Mouse (Mus musculus): ENCODE measurements at regions not wholly inside any gene's neighbourhood (a gene's known extent, or its start where the extent isn't known, plus 50 kb on each side); places are given as distances from the start of the nearest gene placed in this dataset.

GRCm38 (mm10) chr15:68811041-68811440 lies 2310.3 kb upstream of the Lrrc6 start:
- DNase-seq (ENCODE audit: low spot score): no peak
- Histone ChIP-seq H3K9me3 (ENCODE audit: control insufficient read depth, low read length) (no peaks in the 10 kb centered on the region), H3K36me3 (ENCODE audit: control insufficient read depth, insufficient read depth, low read length) (no peaks in the 10 kb centered on the region), H3K4me1 (ENCODE audit: control insufficient read depth, insufficient read depth, low read length) (no peaks in the 10 kb centered on the region), H3K4me2 (replicated peaks; ENCODE audit: low read depth, low read length, severe bottlenecking) (no peak overlapping the region), H3K27me3 (ENCODE audit: control insufficient read depth, insufficient read depth, low read length) (no peaks in the 10 kb centered on the region), H3K4me3 (replicated peaks; ENCODE audit: low read length) (no peak overlapping the region), H3K27ac (replicated peaks; ENCODE audit: low read depth, low read length) (no peak overlapping the region), H3K9ac (ENCODE audit: low read depth, low read length, severe bottlenecking) (no peak overlapping the region)
- no peak for TF ChIP-seq POLR2A (IDR thresholded peaks at IDR 0.05; ENCODE audit: borderline replicate concordance, extremely low read depth, insufficient read depth, insufficient read length)
- WGBS: 83% methylated on average over 4 of the region's 4 CpGs
- no peak for ATAC-seq (ENCODE audit: low FRiP score, low read depth)

DNA sequence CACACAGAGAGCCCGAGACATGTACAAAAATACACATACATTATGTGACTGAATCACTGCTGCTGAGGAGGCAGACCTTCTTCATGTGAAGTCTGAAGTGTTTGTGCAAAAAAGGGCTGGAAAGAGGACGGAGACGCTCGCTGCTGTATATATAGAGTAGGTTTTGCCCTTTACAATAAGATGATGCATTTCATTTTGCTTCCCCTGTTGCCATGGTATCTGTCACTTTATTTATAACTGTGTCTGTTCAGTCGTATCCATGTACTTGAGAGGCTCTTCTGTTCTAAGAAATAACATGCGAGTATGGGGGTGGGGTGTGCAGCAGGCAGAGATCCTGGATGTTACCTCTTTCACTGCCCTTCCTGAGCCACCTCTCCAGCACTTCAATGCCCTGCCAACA lies 2309.9 kb upstream of the Lrrc6 start:
- Histone ChIP-seq H3K27ac (replicated peaks; ENCODE audit: low read depth, low read length) (no peak overlapping the region), H3K4me3 (replicated peaks; ENCODE audit: low read length) (no peak overlapping the region), H3K27me3 (ENCODE audit: control insufficient read depth, insufficient read depth, low read length) (no peaks in the 10 kb centered on the region), H3K9ac (ENCODE audit: low read depth, low read length, severe bottlenecking) (no peak overlapping the region), H3K36me3 (ENCODE audit: control insufficient read depth, insufficient read depth, low read length) (no peaks in the 10 kb centered on the region), H3K4me2 (replicated peaks; ENCODE audit: low read depth, low read length, severe bottlenecking) (no peak overlapping the region), H3K9me3 (ENCODE audit: control insufficient read depth, low read length) (no peaks in the 10 kb centered on the region), H3K4me1 (ENCODE audit: control insufficient read depth, insufficient read depth, low read length) (no peaks in the 10 kb centered on the region)
- 81% methylated on average over 6 of the region's 6 CpGs for WGBS
- ATAC-seq (ENCODE audit: low FRiP score, low read depth) (no peak), DNase-seq (ENCODE audit: low spot score) (no peak)
- TF ChIP-seq POLR2A (IDR thresholded peaks at IDR 0.05; ENCODE audit: borderline replicate concordance, extremely low read depth, insufficient read depth, insufficient read length): no peak

DNA sequence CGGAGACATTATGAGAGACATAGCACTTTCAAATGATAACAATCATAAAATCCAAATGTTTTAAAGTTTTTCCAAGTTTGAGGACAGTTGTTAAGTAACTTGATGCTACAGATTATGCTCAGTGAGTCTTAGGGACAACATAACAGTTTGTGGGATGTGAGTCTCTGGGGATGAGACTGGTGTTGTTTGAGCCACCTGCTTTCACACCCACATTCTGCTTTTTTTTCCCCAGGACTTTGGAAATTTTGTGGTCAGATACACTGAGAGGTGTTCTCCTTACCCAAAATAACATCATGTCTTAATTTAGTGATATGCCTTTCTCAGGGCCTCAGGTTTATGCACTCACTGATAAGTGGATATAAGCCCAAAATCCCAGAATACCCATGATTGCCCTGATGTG lies 2307.5 kb upstream of the Lrrc6 start:
- H3K4me2 ChIP-seq (replicated peaks; ENCODE audit: low read depth, low read length, severe bottlenecking): no peak overlapping the region
- no peak for DNase-seq (ENCODE audit: low spot score)
- no peaks in the 10 kb centered on the region for H3K36me3 ChIP-seq (ENCODE audit: control insufficient read depth, insufficient read depth, low read length)
- H3K9me3 ChIP-seq (ENCODE audit: control insufficient read depth, low read length): no peaks in the 10 kb centered on the region
- no peak for TF ChIP-seq POLR2A (IDR thresholded peaks at IDR 0.05; ENCODE audit: borderline replicate concordance, extremely low read depth, insufficient read depth, insufficient read length)
- no peak for ATAC-seq (ENCODE audit: low FRiP score, low read depth)
- WGBS: 91% methylated on average over 1 of the region's 1 CpGs
- H3K4me3 ChIP-seq (replicated peaks; ENCODE audit: low read length): no peak overlapping the region
- no peaks in the 10 kb centered on the region for H3K4me1 ChIP-seq (ENCODE audit: control insufficient read depth, insufficient read depth, low read length)
- no peak overlapping the region for H3K27ac ChIP-seq (replicated peaks; ENCODE audit: low read depth, low read length)
- no peaks in the 10 kb centered on the region for H3K27me3 ChIP-seq (ENCODE audit: control insufficient read depth, insufficient read depth, low read length)
- H3K9ac ChIP-seq (ENCODE audit: low read depth, low read length, severe bottlenecking): no peak overlapping the region

DNA sequence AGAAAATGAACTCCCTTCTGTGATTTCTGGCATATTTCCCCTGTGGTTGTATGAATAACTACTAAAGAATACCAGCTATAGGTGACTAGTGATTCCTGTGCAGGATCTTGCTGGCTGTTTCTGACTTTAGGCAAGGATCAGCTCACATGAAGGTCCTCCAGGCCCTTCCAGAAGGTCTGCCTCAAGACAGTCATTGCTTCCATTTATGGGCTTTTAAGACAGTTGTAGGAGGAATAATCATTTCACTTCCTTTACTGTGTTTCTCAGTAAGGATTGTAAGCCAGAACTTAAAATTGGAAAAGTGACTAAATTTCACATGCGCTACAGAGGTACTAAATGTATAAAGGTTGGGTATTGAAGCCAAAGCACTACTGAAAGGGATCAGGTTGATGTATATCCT lies 2303.5 kb upstream of the Lrrc6 start:
- Histone ChIP-seq H3K27ac (replicated peaks; ENCODE audit: low read depth, low read length) (no peak overlapping the region), H3K9ac (ENCODE audit: low read depth, low read length, severe bottlenecking) (no peak overlapping the region), H3K27me3 (ENCODE audit: control insufficient read depth, insufficient read depth, low read length) (no peaks in the 10 kb centered on the region), H3K36me3 (ENCODE audit: control insufficient read depth, insufficient read depth, low read length) (no peaks in the 10 kb centered on the region), H3K4me1 (ENCODE audit: control insufficient read depth, insufficient read depth, low read length) (no peaks in the 10 kb centered on the region), H3K4me2 (replicated peaks; ENCODE audit: low read depth, low read length, severe bottlenecking) (no peak overlapping the region), H3K4me3 (replicated peaks; ENCODE audit: low read length) (no peak overlapping the region), H3K9me3 (ENCODE audit: control insufficient read depth, low read length) (no peaks in the 10 kb centered on the region)
- no peak for TF ChIP-seq POLR2A (IDR thresholded peaks at IDR 0.05; ENCODE audit: borderline replicate concordance, extremely low read depth, insufficient read depth, insufficient read length)
- DNase-seq (ENCODE audit: low spot score) (no peak), ATAC-seq (ENCODE audit: low FRiP score, low read depth) (no peak)
- WGBS: 88% methylated on average over 1 of the region's 1 CpGs

GRCm38 (mm10) chr15:68801763-68802162 lies 2301.1 kb upstream of the Lrrc6 start:
- DNase-seq (ENCODE audit: low spot score) (no peak), ATAC-seq (ENCODE audit: low FRiP score, low read depth) (no peak)
- Histone ChIP-seq H3K4me2 (replicated peaks; ENCODE audit: low read depth, low read length, severe bottlenecking) (no peak overlapping the region), H3K36me3 (ENCODE audit: control insufficient read depth, insufficient read depth, low read length) (no peaks in the 10 kb centered on the region), H3K27ac (replicated peaks; ENCODE audit: low read depth, low read length) (no peak overlapping the region), H3K9me3 (ENCODE audit: control insufficient read depth, low read length) (no peaks in the 10 kb centered on the region), H3K9ac (ENCODE audit: low read depth, low read length, severe bottlenecking) (no peak overlapping the region), H3K4me1 (ENCODE audit: control insufficient read depth, insufficient read depth, low read length) (no peaks in the 10 kb centered on the region), H3K4me3 (replicated peaks; ENCODE audit: low read length) (no peak overlapping the region), H3K27me3 (ENCODE audit: control insufficient read depth, insufficient read depth, low read length) (no peaks in the 10 kb centered on the region)
- 75% methylated on average over 4 of the region's 4 CpGs for WGBS
- no peak for TF ChIP-seq POLR2A (IDR thresholded peaks at IDR 0.05; ENCODE audit: borderline replicate concordance, extremely low read depth, insufficient read depth, insufficient read length)

DNA sequence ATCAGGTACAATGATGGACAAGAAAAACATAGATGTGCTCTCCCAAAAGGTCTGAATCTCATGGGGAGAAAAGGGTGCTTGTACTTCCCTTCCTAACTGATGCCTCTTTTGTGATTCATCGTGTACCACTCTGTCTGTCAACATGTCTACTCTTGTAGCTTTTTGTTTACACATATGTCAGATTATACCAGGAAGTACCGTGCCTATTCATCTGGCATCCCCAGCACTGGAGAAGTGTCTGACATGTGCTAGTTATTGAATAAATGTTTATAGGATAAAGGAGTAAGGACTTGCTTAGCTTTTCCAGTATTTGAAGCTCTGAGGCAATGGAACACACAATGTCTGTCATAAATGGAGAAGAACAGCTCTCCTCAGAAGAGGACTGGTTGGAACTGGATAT lies 2296.7 kb upstream of the Lrrc6 start:
- no peaks in the 10 kb centered on the region for H3K9me3 ChIP-seq (ENCODE audit: control insufficient read depth, low read length)
- DNase-seq (ENCODE audit: low spot score): no peak
- H3K4me2 ChIP-seq (replicated peaks; ENCODE audit: low read depth, low read length, severe bottlenecking): no peak overlapping the region
- TF ChIP-seq POLR2A (IDR thresholded peaks at IDR 0.05; ENCODE audit: borderline replicate concordance, extremely low read depth, insufficient read depth, insufficient read length): no peak
- no peaks in the 10 kb centered on the region for H3K4me1 ChIP-seq (ENCODE audit: control insufficient read depth, insufficient read depth, low read length)
- H3K36me3 ChIP-seq (ENCODE audit: control insufficient read depth, insufficient read depth, low read length): no peaks in the 10 kb centered on the region
- H3K27me3 ChIP-seq (ENCODE audit: control insufficient read depth, insufficient read depth, low read length): no peaks in the 10 kb centered on the region
- ATAC-seq (ENCODE audit: low FRiP score, low read depth): no peak
- no peak overlapping the region for H3K9ac ChIP-seq (ENCODE audit: low read depth, low read length, severe bottlenecking)
- H3K27ac ChIP-seq (replicated peaks; ENCODE audit: low read depth, low read length): no peak overlapping the region
- 87% methylated on average over 2 of the region's 2 CpGs for WGBS
- no peak overlapping the region for H3K4me3 ChIP-seq (replicated peaks; ENCODE audit: low read length)

Measured in limb, embryonic 14.5 days (tissue).